Mouse (Mus musculus): ENCODE measurements around the gene Acot9.

Acot9 gene

DNA sequence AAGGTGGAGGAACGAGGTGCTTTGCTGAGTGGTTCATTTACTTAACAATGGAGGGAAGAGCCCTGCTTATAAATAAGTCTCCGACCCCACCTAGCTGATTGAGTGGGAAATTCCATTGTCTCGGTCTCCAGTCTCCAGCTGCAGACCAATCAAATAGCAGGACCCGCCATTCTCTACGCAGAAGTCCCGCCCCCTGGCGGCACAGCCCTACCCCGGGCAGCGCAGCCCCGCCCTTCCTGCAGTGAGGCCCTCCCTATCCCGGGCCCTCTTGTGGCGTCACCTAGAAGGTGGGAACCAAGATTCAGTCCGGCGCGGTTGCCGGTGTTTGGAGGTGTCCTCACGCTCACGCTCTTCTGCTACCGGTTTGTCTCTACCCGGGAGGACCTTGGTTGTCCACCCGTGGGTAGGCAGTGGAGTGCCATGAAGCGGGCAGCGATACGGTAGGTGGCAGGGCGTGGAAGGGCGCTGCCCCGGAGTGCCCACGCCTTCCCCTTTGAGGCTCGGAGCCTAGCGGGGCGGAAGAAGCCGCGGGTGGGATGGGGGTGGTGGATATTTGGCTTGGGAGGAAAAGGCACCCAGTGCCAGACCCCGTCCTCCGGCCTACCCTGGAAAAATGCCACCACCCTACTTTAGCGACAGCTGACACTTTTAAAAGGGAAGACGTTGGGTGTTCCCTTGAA is at the start of gene Acot9:
TSS of gene Acot9 (plus strand) at position 209 of the 680 bp plus-strand sequence.
- peak; percentile 71 to 80 for DNase-seq (ENCODE audit: low spot score in 2 of 2)

DNA sequence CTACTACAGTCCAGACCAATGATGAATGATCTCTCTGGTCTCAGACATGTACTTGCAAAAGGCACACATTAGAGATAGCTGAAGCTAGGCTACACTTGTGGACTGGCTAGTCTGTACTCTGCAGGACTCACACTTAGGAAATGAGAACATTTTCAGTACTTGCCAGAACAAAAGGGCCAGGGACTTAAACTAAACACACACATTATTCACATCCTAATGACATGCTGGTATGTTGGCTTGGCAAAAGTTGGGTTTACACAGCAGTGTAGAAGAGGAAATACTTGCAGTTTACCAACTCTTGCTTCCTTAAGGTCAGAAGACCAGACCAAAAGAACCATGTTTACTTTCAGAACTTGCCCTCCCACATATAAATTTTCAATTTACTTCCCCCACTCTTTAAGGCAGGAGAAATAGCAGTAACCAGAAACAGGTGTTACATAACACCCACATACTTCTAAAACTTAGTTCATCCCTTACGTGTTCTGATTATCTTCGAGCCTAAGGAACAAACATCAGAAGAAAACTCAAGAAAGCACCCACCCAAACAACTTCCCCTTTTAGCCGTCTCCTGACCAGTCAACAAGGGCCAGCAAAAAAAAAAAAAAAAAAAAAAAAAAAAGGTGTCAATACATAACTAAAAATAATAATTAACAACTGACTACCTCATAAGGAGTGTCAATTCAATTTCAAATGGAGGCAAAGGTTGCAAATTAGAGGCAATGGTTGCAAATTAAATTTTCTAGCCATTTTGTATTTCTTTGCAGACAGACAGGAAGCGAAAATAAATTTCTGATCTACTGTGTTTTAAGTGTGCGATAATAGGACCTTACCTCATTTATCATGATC is 47.7 kb upstream of the Acot9 start:
- DNase-seq (ENCODE audit: low spot score in 2 of 2), result no peak

DNA sequence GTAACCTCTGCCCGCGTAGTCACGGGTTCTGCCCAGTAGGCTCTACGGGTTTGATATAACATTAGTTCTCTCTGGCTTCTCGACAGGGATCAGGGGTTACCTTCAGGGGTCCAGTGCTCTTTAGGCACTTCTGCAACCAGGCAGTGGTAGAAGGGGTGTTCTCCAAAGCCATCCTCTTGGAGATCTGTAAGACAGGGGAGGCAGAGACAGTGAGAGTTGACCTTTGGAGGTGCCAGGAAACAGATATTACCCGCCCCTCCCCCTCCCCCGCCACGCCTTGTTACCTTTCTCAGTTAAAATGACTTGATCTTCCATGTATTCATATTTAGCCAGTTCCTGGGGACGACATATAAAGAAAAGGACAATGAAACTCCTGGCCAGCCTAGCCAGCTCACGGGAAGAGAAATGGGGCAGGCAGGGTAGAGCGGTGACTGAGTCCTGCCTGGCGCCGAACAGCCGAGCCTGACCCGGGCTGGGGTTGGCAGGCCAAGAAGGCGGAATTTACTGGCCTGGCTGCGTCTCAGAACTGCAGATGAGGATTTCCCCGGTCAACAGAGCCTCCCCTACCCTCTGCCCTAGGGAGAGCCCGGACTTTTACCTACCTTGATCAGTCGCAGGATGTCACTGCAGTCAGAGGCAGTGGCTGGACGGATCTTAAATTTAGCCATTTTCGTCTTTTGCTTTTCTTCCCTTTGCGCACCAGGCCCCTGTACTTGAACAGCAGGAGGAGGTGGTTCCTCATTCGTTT is 46.6 kb upstream of the Acot9 start:
- peak in 1 of 2 experiments; percentile 7 for DNase-seq (ENCODE audit: low spot score in 2 of 2)

DNA sequence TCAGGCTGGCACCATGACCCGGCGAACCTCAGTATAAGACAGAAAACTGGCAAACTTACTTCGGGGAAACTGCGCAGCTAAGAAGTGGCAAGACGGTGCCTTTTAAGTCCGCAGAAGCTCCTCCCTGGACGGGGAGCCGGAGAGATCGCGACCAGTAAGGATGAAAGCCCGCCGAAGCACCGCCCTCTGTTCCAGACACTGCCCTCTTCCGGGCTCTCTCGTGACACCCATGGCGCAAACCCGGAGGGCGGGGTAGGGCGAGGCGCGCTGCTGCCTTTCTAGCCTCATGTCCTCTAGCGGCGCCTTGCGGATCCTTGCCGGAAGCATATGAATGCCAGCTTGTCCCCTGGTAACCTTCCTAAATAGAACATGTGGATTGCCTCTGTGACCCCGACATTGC is 46.0 kb upstream of the Acot9 start, which contains the start of gene Sat1:
TSS of gene Sat1 (minus strand) at position 179 of the 400 bp plus-strand sequence.
- peak; percentile 76 to 78 for DNase-seq (ENCODE audit: low spot score in 2 of 2)

DNA sequence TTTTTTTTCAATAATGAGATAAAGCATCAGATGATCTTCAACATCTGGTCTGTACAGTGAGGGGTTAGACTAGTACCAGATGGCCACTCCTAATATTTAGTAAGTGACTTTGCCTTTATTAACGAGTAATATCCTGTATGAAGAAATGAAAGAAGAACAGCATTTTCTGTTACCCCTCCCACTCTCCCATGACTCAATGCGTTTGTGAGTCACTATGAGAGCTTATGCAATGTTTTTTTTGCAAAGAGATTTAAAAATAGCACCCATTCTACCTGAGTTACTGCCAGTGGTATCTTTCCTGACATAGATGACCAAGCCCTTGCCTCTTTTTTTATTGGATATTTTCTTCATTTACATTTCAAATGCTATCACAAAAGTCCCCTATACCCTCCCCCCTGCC is 44.0 kb upstream of the Acot9 start:
- no peak for DNase-seq (ENCODE audit: low spot score in 2 of 2)

DNA sequence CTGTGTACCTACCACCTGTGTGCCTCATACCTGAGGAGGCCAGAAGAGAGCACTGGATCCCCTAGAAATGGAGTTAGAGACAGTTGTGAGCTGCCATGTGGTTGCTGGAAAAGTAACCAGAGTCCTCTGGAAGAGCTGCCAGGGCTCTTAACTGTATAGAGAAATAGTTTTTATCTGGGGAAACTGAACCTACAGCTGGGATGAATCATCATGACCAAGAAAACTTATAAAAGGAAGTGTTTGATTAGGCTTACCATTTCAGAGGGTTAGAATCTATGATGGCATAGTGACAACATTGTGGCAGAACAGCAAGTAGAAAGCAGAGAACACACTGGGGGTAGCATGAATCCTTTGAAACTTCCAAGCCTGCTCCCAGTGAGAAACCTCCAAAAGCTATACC is 5.4 kb upstream of the Acot9 start:
- no peak for DNase-seq (ENCODE audit: low spot score in 2 of 2)

DNA sequence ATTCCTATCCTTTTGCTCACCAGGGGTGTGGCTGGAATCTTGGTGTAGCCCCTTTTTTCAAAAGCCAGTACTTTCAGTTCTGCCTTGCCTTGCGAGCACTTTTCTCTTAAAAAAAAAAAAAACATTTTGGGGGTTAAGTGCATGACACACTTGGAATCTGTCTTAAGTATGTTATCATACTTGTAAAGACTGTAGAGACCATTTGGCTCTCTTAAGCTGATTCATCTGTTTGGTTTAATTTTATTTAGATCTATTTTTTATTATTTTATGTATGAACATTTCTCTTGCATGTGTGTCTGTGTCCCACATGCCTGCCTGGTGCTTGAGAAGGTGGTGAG is 641 bp downstream of the Acot9 start:
- DNase-seq (ENCODE audit: low spot score in 2 of 2), result no peak

DNA sequence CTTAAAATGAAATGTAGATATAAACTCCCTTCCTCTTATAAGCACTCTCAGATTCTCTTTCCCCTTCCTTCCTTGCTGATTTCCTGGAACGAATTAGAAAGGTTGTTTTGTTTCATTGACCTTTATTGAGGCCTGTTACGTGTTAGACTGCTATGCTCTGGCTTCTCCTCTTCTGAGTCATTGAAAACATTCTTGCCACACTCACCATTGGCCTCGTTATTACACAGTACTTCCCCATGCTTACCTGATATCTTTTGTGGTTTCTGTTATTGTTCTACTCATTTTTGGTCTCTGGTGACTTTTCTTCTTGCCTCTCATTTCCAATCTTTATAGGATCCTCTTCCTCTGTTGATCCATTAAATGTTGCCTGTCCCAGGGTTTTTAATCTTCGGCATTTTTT is 16.2 kb downstream of the Acot9 start:
- DNase-seq (ENCODE audit: low spot score in 2 of 2), result no peak

DNA sequence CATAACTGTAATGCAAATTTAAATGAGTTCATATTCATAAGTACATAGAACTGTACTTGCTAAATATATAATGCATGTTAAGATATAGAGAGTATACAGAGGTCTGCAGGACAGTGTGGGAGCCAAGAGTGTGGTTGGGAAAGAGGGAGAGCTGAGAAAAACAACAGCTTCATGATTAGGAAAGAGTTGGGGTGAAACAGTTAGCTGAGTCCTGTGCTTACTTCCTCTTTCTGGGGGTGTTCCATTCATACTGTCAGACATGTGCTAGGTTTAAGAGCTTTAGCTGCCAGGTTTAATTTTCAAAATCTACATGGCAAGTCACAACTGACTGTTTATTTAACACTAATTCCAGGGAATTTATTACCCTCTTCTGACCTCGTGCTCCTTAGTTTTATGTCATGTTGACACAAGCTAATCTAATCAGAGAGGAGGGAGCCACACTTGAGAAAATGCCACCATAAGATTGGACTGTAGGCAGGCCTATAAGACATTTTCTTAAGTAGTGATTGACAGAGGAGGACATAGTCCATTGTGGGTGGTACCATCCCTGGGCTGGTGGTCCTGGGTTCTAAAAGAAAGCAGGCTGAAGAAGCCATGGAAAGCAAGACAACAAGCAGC is 18.3 kb downstream of the Acot9 start:
- DNase-seq (ENCODE audit: low spot score in 2 of 2), result no peak

DNA sequence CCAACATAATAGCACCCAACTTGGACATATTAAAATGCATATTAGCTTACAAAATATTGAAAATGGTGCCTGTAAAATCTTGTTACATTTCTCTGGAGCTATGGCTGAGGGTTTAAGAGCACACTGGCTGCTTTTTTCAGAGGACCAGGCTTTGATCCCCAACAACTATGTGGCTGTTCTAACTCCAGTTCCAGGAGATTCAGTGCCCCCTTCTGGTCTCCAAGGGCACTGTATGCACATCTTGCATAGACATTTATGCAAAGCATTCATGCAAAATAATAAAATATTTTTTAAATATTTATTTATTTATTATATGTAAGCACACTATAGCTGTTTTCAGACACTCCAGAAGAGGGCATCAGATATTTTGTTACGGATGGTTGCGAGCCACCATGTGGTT is 44.1 kb downstream of the Acot9 start:
- DNase-seq (ENCODE audit: low spot score in 2 of 2), result no peak

DNA sequence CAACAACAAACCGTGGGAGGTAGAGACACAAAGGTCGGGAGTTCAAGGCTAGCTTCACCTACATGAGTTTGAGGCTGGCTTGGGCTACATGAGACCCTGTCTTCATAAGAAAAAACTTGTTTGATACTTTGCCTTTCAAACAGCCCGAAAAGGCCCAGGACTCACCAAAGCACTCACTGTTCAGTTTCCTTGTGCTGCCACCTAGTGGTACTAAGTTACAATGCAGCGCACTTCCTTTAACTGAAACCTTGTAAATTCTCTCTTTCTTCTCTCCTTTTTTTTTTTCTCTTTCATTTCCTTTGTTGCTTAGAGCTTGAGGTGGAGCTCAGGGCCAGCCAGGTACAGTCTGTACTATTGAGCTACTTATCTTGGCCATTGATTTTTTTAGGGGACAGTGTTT is 55.8 kb downstream of the Acot9 start:
- DNase-seq (ENCODE audit: low spot score in 2 of 2), result no peak

DNA sequence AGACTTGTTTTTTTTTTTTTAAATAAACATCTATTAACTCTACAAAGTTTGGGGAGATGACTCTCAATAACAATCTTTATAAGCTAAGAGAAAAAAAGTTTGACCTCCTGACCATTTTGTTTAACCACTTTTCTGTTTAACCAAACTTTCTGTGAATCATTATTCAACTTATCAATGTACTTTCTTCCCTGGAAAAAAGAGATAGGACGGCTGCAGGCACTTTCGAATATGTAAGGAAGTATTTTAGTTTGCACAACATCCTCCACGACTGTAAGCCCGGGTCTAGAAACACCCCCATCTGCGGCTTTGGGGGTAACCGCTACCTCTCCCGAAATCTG is 75.3 kb downstream of the Acot9 start:
- DNase-seq (ENCODE audit: low spot score in 2 of 2), result no peak

DNA sequence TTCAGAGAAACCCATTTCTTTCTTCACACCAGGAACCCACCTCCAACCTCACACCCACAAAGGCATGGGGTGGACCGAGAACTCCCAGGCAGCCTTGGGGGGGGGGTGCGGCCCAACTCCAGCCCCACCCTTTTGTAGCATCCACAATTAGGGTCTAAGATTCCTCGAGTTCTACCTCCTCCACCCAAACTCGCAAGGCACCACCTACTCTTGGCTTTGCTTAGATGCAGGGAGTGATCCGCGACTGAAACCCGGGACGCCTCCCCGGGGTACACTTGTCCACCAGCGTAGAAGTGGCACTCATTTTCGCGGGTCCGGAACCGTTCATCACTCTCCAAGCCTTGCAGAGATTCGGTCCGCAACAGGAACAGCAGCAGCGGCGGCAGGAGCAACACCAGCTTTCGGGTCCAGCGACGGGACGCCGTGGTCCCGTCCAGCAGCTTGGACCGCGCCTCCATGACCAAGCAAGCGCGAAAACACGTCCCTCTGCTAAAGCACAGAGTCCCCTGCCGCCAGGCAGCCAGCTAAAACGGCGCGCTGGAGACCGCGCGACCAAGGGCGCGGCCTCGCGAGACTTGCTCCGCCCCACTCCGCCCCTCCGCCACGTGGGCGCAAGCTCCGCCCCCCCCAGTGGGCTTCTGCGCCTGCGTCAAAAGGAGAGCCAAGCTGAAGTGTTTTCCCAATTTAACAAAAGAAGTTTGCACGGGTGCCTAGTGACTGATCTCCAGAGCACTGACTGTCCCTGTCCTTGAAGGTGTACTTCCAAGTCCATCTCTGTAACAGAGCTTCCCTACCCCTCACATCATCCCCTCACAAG is 75.9 kb downstream of the Acot9 start:
- DNase-seq (ENCODE audit: low spot score in 2 of 2), result peak; percentile 67

DNA sequence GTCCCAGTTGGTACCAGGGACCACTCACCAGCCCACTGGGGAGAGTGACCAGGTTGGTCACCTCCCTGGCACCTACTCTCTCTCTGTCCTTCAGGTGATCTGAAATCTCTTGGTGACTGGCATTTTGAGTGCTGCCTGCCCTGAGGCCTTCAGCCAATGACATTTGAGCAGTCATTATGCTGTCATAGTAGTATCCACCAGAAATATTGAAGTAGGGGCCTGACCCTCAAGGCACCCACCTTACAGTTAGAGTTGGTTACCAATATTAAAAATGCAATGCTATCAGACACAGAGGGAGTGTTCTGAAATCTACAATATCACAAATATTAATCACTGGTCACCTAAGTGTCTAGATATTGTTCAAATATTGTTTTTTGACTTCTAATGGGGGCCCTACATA is 78.4 kb downstream of the Acot9 start, which contains the start of gene Prdx4:
TSS of gene Prdx4 (minus strand) at position 101 of the 400 bp plus-strand sequence.
- no peak for DNase-seq (ENCODE audit: low spot score in 2 of 2)

DNA sequence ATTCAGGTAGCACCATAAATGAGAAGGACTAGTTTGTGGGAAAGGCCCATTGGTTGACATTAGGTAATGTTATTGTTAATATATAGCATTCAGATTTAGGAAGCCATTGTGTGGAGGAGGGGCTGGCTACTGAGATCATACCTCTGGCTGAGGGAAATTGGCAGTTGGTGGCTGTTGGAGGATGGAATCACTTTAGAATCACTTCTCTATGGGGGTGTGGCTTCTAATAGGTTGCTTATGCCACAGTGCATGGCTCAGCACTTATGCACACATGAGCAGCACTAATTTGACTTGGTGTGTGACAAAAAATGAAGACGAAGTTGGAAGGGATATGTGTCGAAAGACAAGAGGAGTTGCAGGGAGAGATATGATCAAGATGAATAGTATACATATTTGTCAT is 84.0 kb downstream of the Acot9 start:
- no peak for DNase-seq (ENCODE audit: low spot score in 2 of 2)
